Mouse (Mus musculus) stomach, postnatal 0 days (tissue): Measurements from ENCODE around the gene Cd101. TPM values are rescaled to one million over a fixed set of nuclear protein-coding genes. Genes with fewer than 3 reads are reported as not detected.

Experiments used
- ATAC-seq: fragments of 200-750 bp; cut with Nextera tagmentation; 2 replicates; pipeline ENCODE4 v1.8.0; 2017; ENCODE audit not compliant: low FRiP score, low TSS enrichment
- DNase-seq: peaks from one replicate; pipeline ENCODE4 v3.0.0-alpha.2; 2016; ENCODE audit warnings: low spot score
- H3K27ac ChIP-seq: fragments of 300-500 bp; sonication (generic); replicated peaks from 2 replicates; pipeline ENCODE4 v1.5.1; 2014; ENCODE audit warnings: mild to moderate bottlenecking, control low read depth
- H3K27me3 ChIP-seq: fragments of 300-500 bp; sonication (generic); 2 replicates; pipeline ENCODE4 v1.6.1; 2014; ENCODE audit warnings: low read length; ENCODE audit not compliant: control insufficient read depth, insufficient read depth
- H3K36me3 ChIP-seq: fragments of 300-500 bp; sonication (generic); 2 replicates; pipeline ENCODE4 v1.6.1; 2014; ENCODE audit warnings: low read length, mixed read lengths; ENCODE audit not compliant: control insufficient read depth, insufficient read depth
- H3K4me1 ChIP-seq: fragments of 300-500 bp; sonication (generic); replicated peaks from 2 replicates; pipeline ENCODE4 v1.6.1; 2014; ENCODE audit warnings: antibody characterized with exemption; ENCODE audit not compliant: control insufficient read depth, insufficient read depth
- H3K4me2 ChIP-seq: fragments of 300-500 bp; sonication (generic); replicated peaks from 2 replicates; pipeline ENCODE4 v1.6.1; 2014; ENCODE audit warnings: low read depth, mild to moderate bottlenecking, control low read depth, moderate library complexity
- H3K4me3 ChIP-seq: fragments of 300-500 bp; sonication (generic); 2 replicates; pipeline ENCODE4 v1.5.1; 2014; ENCODE audit warnings: low read depth, low read length, control low read depth
- H3K9ac ChIP-seq: fragments of 300-500 bp; sonication (generic); 2 replicates; pipeline ENCODE4 v1.6.1; 2014; ENCODE audit warnings: mild to moderate bottlenecking, low read length, control low read depth, mixed read lengths
- H3K9me3 ChIP-seq: fragments of 300-500 bp; sonication (generic); 2 replicates; pipeline ENCODE4 v1.6.1; 2016; ENCODE audit warnings: low read length; ENCODE audit not compliant: control insufficient read depth
- CTCF ChIP-seq: IDR thresholded peaks from 2 replicates; pipeline ENCODE4 v1.5.1; 2016; ENCODE audit warnings: antibody characterized with exemption, low read depth, mild to moderate bottlenecking, moderate library complexity
- EP300 ChIP-seq: optimal IDR thresholded peaks from 2 replicates; pipeline ENCODE3; 2016; ENCODE audit warnings: antibody characterized with exemption
- whole genome bisulfite sequencing: fragments of 180-500 bp; shearing (Covaris S2); extraction: QIAGEN DNeasy Blood & Tissue Kit; methylation state at CpG from one replicate; pipeline ENCODE4 v1.1.7; 2014; 5-methylcytosine and 5-hydroxymethylcytosine counted together
- polyA plus RNA-seq: library from polyadenylated mRNA; unstranded; fragments of >200 nt; fragmentation: Nextera tagmentation; extraction: Ambion mirVana; gene quantifications from 2 replicates; pipeline ENCODE4 v1.2.1, GENCODE M21; 2015

Cd101 gene
- polyA plus RNA-seq, 1 experiment from 2014 or later = 0.06 TPM

DNA sequence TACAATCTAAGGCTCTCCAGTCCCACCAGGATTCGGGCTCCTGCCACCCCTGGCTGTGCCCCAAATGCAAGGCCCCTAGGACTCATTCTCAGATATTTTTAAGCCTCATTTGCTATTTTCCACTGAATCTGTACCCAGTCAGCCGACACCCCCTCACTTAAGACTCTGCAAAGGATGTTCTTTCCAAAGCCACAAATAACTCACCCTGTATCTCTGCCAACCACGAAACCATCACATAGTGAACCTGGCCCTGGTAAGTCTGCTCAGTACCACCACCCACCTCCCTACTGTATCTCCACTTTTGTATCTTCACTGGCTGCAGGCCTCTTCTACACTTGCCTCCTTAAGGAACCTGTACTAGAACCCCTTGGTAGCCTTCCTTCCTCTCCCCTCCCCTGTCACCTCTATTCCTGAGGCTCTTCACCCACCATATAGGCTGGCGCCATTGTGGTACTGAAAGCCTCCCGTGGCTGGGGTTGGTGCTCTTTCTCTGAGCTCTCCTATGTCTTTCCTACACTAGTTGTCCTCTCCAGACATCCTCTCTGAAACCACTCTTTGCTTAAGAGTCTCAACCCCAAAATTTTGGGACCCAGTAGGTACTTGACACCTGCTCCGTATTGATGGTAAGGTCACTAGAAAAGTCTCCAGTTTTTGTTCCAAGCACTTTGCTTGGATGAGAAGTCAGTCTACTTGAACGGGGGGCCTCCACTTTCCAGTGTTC, 32.7 kb upstream of the Cd101 start:
- H3K4me1 ChIP-seq = no peaks in the 10 kb centered on the region

DNA sequence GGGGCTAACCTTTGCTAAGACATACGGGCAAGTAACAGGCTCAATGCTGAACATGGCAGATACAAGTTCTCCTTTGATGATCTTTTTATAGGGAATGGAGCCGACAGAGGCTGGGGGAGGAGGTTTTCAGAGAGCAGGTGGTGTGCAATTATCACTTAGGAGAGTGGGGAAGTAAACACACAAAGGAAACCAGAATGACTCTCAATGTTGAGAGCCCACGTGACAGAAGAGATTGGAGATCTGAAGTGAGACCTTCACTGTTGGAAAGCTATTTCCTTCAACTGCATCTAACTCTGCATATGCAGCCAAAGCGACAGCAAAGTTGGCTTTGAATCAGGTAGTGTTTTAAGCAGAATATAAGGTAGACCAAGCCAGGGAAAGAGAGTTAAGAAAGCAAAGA, 29.9 kb upstream of the Cd101 start:
- Histone ChIP-seq H3K4me1 (no peaks in the 10 kb centered on the region), H3K4me2 (no peak overlapping the region), H3K9ac (no peak overlapping the region), H3K27me3 (no peaks in the 10 kb centered on the region), H3K27ac (no peak overlapping the region), H3K4me3 (no peak overlapping the region), H3K36me3 (peaks cover 8% of the 10 kb centered on the region), H3K9me3 (no peaks in the 10 kb centered on the region)
- DNase-seq = no peak
- ATAC-seq = no peak
- 70% methylated on average over 4 of the region's 4 CpGs for WGBS
- no peak for TF ChIP-seq CTCF
- TF ChIP-seq EP300 = no peak

More for the DNA sequence above, 32.7 kb upstream of the Cd101 start:
- TF ChIP-seq CTCF (no peak), EP300 (no peak)
- ATAC-seq = no peak
- H3K27ac ChIP-seq = no peak overlapping the region
- H3K9me3 ChIP-seq = no peaks in the 10 kb centered on the region
- H3K4me2 ChIP-seq = no peak overlapping the region
- no peak overlapping the region for H3K4me3 ChIP-seq
- no peaks in the 10 kb centered on the region for H3K27me3 ChIP-seq
- 81% methylated on average over 7 of the region's 7 CpGs for WGBS
- no peak for DNase-seq
- H3K9ac ChIP-seq = no peak overlapping the region
- peaks cover 8% of the 10 kb centered on the region for H3K36me3 ChIP-seq

DNA sequence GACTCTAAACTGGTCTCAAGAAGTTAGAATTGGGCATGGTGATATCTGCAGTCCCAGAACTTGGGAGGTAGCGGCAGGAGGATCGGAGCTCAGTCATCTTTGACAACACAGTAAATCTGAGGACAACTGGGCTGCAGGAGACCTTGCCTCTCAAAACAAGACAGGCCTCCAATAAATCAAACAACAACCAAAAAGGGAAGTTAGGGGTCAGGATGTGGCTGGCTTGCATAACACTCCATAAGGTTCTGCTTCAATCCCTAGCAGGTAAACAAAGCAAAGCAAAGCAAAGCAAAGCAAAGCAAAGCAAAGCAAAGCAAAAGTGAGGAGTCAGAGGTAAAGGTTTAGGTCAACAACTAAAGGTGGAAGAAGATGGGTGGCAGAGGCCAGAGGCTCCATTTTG, 28.8 kb upstream of the Cd101 start:
- peaks cover 8% of the 10 kb centered on the region for H3K36me3 ChIP-seq
- no peak for TF ChIP-seq EP300
- no peak for TF ChIP-seq CTCF
- no peaks in the 10 kb centered on the region for H3K9me3 ChIP-seq
- H3K4me1 ChIP-seq = no peaks in the 10 kb centered on the region
- no peak overlapping the region for H3K4me3 ChIP-seq
- H3K27me3 ChIP-seq = no peaks in the 10 kb centered on the region
- H3K4me2 ChIP-seq = no peak overlapping the region
- DNase-seq = no peak
- H3K9ac ChIP-seq = no peak overlapping the region
- no peak overlapping the region for H3K27ac ChIP-seq
- ATAC-seq = no peak
- 89% methylated on average over 2 of the region's 2 CpGs for WGBS

DNA sequence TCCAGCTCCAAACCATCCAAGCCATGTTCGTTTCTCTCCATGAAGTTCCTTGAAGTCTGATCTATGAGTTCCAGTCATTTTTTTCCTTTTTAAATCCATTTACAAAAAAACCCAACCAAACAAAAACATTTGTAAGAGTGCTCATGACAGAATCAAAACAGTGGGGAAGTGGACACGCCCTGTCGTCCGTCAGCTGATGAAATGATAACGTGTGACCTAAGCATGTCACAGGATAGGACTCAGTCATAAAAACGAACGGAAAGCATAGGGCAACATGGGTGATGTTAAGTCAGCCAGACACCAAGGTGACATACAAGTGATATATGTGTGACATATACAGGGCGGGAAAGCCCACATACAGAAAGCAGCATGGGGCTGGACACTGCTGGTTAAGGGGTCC, 25.9 kb upstream of the Cd101 start:
- no peak overlapping the region for H3K4me3 ChIP-seq
- no peaks in the 10 kb centered on the region for H3K27me3 ChIP-seq
- H3K9ac ChIP-seq = no peak overlapping the region
- no peak overlapping the region for H3K4me2 ChIP-seq
- no peak overlapping the region for H3K27ac ChIP-seq
- H3K36me3 ChIP-seq = peaks cover 6% of the 10 kb centered on the region
- H3K4me1 ChIP-seq = no peaks in the 10 kb centered on the region
- no peak for DNase-seq
- H3K9me3 ChIP-seq = no peaks in the 10 kb centered on the region
- 66% methylated on average over 8 of the region's 8 CpGs for WGBS
- no peak for ATAC-seq
- TF ChIP-seq CTCF (no peak), EP300 (no peak)

- Histone ChIP-seq H3K9me3 (no peaks in the 10 kb centered on the region), H3K4me3 (no peak overlapping the region), H3K4me1 (no peaks in the 10 kb centered on the region), H3K27me3 (no peaks in the 10 kb centered on the region), H3K4me2 (no peak overlapping the region), H3K9ac (no peak overlapping the region), H3K27ac (peak overlapping the region; percentile 31; the same call in 1 of the 2 replicates), H3K36me3 (peaks cover 4% of the 10 kb centered on the region; the same call in 1 of the 2 replicates)
- no peak for DNase-seq
- 61% methylated on average over 4 of the region's 4 CpGs for WGBS
- ATAC-seq = no peak
- TF ChIP-seq CTCF = no peak
- TF ChIP-seq EP300 = no peak
These were observed 22.2 kb upstream of the Cd101 start for GRCm38 (mm10) chr3:101051601-101052000.

- Histone ChIP-seq H3K4me2 (no peak overlapping the region), H3K27ac (no peak overlapping the region), H3K4me1 (no peaks in the 10 kb centered on the region), H3K9ac (no peak overlapping the region), H3K4me3 (no peak overlapping the region), H3K9me3 (no peaks in the 10 kb centered on the region), H3K36me3 (peaks cover 4% of the 10 kb centered on the region; the same call in 1 of the 2 replicates), H3K27me3 (no peaks in the 10 kb centered on the region)
- WGBS = 65% methylated on average over 9 of the region's 9 CpGs
- ATAC-seq (no peak), DNase-seq (no peak)
- TF ChIP-seq EP300 (no peak), CTCF (no peak)
These were observed 20.6 kb upstream of the Cd101 start for GRCm38 (mm10) chr3:101049997-101050396.
